Mouse (Mus musculus): ENCODE data around the gene Grb10.

Grb10 gene

GRCm38 (mm10) chr11:11944082-11944349 is 94.5 kb downstream of the Grb10 start:
- no peak for DNase-seq (ENCODE audit: low read depth)

DNA sequence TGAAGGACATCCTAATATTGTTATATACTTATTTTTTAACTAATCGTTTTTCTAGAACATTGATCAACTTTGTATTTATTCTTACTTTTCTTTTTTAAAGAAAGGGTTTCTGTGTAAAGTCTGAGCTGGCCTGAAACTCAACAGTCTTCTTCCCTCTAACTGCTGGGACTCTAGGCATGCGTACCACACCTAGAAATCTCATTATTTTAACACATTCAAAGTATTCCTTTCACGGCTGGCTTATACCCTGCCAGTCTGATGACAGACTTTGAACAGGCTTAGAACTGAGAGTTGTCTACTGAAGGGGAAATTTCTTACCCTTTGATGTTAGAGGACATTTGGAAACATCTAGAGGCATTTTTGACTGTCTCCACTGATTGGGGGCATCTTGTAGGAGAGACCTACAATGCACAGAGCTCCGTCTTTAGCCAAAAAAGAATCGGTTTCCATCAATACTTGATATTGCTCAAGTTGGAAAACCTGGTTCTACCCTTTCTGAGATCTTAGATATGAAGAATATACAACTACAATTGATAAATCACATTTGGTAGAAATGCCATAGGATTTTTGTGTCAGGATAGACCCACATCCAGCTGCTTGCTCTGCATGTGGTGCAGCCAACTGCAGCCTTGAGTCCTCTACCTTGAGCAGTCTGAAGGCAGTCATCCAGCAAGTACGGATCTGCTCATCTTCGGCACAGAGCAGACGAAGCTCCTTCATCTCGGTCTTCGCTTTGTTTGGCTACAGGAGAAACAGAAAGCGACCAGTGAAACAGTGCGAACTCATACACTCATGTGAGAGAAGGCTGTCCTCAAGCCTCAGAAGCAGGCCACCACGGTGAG is 95.0 kb downstream of the Grb10 start:
- no peak for DNase-seq (ENCODE audit: low read depth)

DNA sequence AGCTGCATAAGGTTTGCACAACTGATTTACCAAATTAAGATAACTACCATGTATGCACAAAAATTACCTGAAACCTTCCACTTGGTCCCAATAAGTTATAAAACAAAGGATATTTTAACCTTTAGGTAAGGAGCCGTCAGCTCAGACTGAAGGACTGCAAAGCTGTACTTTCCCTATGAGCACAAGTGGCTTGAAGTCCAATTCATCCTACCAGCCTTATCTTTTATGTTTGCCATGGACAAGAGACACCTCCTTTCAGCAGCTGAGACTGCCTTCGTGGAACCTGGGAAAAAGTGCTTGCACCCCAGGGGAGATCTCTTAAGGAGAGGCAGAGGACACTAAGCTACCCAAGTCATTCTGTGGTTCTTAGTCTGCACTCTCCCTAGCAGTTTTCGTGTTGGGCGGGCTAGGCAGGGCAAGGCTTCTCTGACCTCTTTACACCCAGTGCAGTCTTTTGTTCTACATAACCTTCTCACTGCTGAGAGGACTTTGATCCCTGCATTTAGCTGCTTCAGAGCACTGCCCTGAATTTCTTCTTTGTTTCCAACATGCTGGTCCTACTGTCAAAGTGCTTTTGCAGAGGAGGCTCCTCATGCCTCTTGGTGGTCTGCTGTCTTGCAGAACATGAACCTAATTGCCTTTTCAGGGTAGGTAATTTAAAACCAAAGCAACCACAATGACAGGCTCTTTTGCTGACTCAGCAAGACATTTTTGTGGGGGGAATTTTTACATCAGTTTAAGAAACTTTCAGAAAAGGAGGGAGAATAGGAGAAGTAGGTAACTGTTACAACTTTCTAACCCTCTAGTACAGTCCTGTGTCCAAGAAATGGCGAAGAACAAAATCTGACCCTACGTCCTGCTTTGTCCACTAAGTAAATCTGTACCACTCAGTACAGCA is 95.9 kb downstream of the Grb10 start:
- DNase-seq (ENCODE audit: low read depth): no peak

DNA sequence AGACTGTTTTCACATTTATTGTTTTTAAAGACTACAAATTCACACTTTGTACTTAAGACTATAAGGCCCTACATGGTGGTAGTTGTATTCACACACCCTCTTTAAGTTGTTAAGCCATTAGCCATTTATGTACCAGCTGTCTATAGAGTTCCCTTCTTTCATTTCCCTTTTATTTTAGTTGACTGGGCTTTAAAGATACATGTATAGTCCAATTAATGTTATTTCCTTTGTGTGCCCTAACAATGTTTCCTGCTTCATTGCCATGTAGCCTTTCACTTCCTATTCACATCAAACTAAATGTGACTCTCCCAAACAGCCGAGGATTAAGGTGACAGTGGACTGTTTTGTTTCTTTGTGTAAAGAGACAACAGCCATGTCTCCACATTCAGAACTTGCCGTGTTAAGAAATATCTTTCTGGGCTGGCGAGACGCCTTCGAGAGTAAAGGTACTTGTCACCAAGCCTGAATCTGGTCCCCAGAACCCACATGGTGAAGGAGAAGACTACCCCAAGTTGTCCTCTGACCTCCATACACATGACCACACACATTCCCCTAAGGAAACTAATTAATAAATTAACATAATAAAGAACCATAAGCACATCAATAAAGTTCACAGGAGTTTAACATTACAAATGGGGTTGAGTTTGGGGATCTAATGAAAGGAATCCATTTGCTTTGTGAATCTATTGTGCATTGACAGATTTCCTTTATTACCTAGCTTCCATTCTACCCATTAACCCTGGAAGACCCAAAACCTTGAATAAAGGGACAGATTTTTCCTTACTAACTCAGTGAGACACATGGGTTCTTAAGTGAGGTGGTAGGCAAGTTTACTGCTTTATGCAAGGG is 97.4 kb downstream of the Grb10 start:
- no peak for DNase-seq (ENCODE audit: low read depth)

- DNase-seq (ENCODE audit: low read depth): no peak
Measured at GRCm38 (mm10) chr11:11939611-11940010, 98.9 kb downstream of the Grb10 start.

GRCm38 (mm10) chr11:11938591-11938990 is 99.9 kb downstream of the Grb10 start:
- DNase-seq (ENCODE audit: low read depth): no peak

GRCm38 (mm10) chr11:11937340-11938030 is 101.0 kb downstream of the Grb10 start:
- no peak for DNase-seq (ENCODE audit: low read depth)

DNA sequence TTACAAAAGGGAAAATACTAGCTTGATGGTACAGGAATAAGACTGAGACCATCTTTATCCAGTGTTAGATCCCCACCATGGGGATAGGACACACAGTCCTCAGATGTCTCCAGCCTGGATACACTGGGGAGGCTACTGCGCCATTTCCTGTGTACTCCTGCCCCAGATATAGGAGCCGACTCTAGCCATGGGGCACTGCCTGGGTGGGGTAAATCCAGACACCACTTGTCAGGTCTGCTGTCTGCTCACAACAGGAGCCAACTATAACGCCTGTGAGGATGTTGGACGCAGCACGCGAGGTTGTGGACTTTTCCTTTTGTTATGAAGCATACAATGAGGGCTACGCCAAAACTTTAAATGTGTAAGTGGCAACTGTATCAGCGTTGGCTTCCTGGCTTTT is 103.7 kb downstream of the Grb10 start:
- no peak for DNase-seq (ENCODE audit: low read depth)

DNA sequence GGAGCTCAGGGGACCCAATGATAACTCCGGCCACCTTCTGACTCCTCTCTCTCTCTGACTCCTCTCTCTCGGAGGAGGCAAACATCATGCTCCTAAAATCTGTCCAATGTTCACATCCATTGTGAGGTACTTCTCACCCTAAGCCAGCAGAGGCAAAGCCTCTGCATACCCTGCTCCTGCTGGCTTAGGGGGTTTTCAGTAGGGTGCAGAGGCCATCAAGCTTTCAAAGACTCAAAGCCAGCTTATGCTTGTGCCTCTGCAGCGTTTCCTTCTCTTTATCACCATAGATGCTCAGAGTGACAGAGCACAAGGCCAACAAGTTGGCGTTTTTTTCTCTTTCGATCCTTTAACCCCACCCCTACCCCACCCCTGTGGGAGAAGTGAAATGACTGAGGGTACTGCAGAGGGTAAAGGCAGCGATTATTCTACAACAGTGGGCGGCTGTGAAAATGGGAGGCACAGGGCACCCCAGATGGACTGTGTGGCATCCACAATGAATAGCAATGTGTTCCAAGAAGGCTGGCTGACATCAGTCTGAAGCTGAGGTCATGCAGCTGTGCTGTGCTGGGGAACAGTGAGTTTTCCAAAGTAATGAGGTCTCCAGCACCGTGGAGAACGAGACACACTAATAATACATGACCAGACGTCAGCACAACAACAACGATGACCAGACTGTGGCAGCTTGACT is 106.2 kb downstream of the Grb10 start:
- DNase-seq (ENCODE audit: low read depth): no peak

DNA sequence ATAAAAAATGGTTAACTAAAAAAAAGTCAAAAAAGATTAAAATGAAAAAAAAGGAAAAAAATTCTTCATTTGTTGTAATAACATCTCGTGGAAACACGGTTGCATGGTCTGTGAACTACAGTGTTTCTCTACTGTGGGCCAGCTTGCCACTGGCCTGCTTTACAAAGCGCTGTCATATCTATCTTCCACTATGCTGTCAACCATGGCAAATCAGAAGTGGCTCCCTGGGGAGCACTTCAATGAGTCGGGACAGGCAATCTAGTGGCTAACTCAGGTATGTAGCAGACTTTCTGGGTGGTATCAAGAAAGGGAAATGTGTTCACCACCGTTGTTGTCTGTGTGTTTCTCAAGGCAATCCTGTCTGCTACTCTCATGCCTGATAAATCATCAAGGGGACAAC is 106.8 kb downstream of the Grb10 start:
- DNase-seq (ENCODE audit: low read depth): no peak

- DNase-seq (ENCODE audit: low read depth): no peak
Measured at GRCm38 (mm10) chr11:11930527-11930926, 108.0 kb downstream of the Grb10 start.

- DNase-seq (ENCODE audit: low read depth): no peak
Measured at GRCm38 (mm10) chr11:11929059-11929458, 109.4 kb downstream of the Grb10 start.

- no peak for DNase-seq (ENCODE audit: low read depth)
Measured at GRCm38 (mm10) chr11:11928586-11928985, 109.9 kb downstream of the Grb10 start.

DNA sequence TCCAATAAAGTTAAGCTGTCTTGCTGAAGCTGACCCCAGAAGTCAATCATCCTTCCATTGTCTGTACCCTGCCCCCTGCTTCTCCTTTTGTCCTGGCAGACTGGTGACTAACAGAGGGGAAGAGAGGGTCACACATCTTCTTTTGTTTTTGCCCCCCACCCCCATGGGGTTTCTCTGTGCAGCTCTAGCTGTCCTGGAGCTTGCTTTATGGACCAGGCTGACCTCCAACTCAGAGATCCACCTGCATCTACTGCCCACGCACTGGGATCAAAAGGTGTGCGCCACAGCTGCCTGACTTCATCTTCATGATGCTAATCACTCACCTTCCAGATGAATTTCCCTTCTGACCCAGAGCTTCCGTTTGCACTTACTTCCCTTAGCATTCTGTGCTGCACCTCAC is 114.6 kb downstream of the Grb10 start:
- no peak for DNase-seq (ENCODE audit: low read depth)

- DNase-seq (ENCODE audit: low read depth): no peak
Measured at GRCm38 (mm10) chr11:11923345-11923744, 115.1 kb downstream of the Grb10 start.

GRCm38 (mm10) chr11:11922106-11922505 is 116.4 kb downstream of the Grb10 start:
- DNase-seq (ENCODE audit: low read depth): no peak

DNA sequence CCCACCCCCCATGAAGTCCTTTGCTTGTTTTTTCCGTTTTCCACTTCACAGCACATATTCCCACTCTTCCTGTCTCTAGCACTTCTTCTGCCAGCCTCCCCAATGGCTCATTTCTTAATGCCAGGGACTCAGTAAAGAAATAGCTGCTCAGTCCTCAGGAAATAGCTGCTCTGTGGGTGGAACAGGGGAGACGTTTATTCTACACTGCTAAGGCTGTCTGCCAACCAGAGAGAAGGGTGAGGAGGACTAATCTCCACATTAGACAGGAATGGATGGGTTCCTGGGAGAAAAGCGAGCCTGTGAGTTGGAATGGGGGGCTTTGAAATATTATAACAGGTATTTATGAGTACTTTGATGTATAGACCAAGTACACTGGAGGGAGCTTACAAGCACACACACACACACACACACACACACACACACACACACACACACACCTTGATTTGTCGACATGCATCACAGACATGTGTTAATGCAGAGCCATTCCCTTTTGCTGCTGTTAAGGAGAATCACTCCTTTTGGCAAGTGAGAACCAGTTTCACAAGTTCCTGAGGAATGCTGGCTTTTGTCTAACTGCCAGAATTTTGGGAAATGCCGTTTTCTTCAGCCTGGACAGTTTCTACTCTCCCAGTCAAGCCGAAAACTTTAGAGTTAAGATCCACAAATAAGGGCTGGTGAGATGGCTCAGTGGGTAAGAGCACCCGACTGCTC is 130.6 kb downstream of the Grb10 start:
- DNase-seq (ENCODE audit: low read depth): no peak

DNA sequence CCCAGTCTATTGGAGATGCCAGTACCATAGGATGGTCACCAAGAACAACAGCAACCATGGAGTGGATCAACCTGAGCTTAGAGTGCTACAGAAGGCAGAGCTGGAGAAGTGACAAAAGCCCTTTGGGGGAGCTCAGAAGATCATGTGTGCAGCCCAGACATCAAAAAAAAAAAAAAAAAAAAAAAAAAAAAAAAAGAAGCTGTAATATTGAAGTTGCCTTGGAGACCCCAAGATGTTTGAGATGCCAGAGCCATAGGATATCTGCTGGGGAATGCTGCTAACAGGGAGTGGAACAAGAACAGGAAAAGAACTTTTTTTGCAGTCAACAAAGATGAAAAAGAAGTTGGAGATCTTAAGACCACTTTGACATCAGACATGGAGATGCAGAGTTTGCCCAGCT is 133.0 kb downstream of the Grb10 start:
- no peak for DNase-seq (ENCODE audit: low read depth)

DNA sequence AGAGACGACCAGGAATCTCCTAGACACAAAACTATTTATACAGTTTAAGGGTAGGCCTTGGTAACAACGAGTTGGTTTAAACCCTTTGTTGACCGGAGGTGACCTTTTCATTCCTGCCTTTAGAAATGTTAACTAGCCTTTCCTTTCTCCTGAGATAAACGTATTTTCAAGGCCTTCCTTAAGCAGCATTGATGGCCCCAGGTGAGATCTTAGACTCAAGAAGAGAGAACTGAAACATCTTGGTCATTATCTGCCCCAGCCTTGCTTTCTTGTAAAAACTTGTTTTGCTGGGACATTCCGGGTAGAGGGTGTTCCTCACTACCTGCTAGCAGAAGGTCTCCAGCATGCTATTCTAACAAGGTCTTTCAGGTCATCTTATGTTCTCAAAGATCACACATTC is 133.5 kb downstream of the Grb10 start:
- DNase-seq (ENCODE audit: low read depth): no peak

DNA sequence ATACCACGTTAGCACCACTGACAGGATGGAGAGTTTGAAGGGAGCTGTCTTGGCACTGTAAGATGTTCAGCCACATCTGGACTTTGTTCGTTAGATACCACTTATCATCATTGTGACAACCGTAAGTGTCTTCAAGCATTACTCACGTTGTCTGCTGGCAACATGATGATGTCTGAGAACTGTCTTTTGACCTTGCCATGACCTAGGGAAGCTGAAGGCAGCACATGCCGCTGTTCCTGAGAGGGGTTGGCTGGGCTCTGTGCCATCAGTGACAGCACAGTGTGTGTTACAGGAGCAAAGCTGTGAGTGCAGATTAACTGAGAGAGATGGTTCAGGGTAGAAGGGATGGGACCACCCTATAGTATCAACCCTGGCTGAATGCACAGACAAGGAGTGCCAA is 137.0 kb downstream of the Grb10 start:
- DNase-seq (ENCODE audit: low read depth): no peak

- no peak for DNase-seq (ENCODE audit: low read depth)
Measured at GRCm38 (mm10) chr11:11898496-11898895, 140.0 kb downstream of the Grb10 start.
